Mouse (Mus musculus): ENCODE measurements around the gene Nipa2.

DNA sequence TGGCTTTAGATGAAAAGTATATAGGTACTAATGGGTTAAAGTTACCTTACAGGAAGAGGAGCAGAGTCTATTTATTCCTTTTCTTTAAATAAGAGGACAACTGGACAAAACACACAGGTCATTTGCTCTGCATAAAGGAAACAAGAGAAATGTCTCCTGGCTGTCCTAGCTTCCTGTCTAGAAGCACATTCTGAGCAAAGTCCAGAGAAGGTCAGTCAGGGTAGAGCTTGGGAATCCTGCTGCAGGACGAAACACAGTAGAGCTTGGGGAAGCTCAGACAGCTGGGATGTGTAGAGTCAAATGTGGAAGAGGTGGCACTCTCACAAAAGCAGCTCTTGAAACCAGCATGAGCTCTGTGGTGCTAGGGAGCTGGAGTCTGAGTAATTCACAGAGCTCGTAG is 51.9 kb downstream of the Nipa2 start:
- no peak for TF ChIP-seq EP300 (IDR thresholded peaks at IDR 0.05; ENCODE audit: insufficient read depth, low read depth, low read length)
- no peak for TF ChIP-seq CTCF (IDR thresholded peaks at IDR 0.05; ENCODE audit: low read depth, low read length)
